16 mouse cellular contexts compared by ENCODE assay signal in the genomic region with DNA sequence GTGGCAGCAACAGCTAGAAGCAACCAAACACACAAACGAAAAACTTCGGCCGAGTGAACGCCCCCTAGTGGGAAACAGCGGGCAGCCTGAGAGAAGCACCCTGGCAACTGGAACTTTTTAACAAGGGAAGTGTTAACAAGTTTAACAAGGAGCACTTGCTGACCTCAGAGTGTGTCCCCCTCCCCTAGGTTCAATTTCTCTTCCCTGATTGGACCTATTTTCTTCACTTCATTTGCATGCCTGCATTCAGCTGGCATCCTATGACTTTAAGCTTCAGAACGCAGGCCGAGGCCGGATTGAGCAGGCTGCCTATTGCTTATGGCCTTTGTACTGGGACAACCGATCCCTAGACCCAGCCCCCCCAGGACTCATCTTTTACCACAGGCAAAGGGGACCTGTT. TPM values are rescaled to one million over a fixed set of nuclear protein-coding genes. Genes with fewer than 3 reads are reported as not detected.
DNase-seq lines count a peak whose midpoint lies in the region; ATAC-seq and TF ChIP-seq lines count a peak whose summit lies in the region.
"Had no signal": no experiment of that assay in that cellular context is flagged by ENCODE, and none has a peak within 500 bp of the region (broad histone marks: within the 10 kb centered on the region; RNA-seq: fewer than 3 reads in every experiment).

No protein-coding gene starts in this region.

- WGBS in hindbrain, embryonic 11.5 days: 64% methylated on average over 9 of the region's 9 CpGs
- 68% methylated on average over 9 of the region's 9 CpGs for WGBS in hindbrain, postnatal 0 days
- 79% methylated on average over 9 of the region's 9 CpGs for WGBS in thymus, adult 2 months

- no peak for TF ChIP-seq POLR2A in thymus, adult 2 months (IDR thresholded peaks at IDR 0.05; ENCODE audit: control insufficient read depth, extremely low read depth, insufficient read depth, low read length, poor library complexity)

- H3K4me1 ChIP-seq in hindbrain, embryonic 11.5 days (replicated peaks; ENCODE audit: control insufficient read depth, insufficient read depth, low read length): no peaks in the 10 kb centered on the region
- H3K4me1 ChIP-seq in hindbrain, postnatal 0 days (ENCODE audit: insufficient read depth, low read length): no peaks in the 10 kb centered on the region
- no peaks in the 10 kb centered on the region for H3K4me1 ChIP-seq in thymus, adult 2 months (replicated peaks; ENCODE audit: control insufficient read depth, insufficient read depth, low read length)
- H3K4me1 ChIP-seq: hindbrain, embryonic 15.5 days; limb, embryonic 13.5 days; megakaryocyte, embryonic 14.5 days had no signal

- H3K9ac ChIP-seq in hindbrain, embryonic 11.5 days (ENCODE audit: low read depth, low read length): no peak overlapping the region
- H3K9ac ChIP-seq in hindbrain, postnatal 0 days (replicated peaks; ENCODE audit: low read length): no peak overlapping the region
- H3K9ac ChIP-seq: hindbrain, embryonic 15.5 days; limb, embryonic 13.5 days had no signal

- H3K4me2 ChIP-seq in hindbrain, embryonic 11.5 days (replicated peaks; ENCODE audit: low read depth, low read length): no peak overlapping the region
- no peak overlapping the region for H3K4me2 ChIP-seq in hindbrain, postnatal 0 days (ENCODE audit: low read depth, low read length)
- H3K4me2 ChIP-seq: hindbrain, embryonic 15.5 days; limb, embryonic 13.5 days had no signal

- no peak overlapping the region for H3K27ac ChIP-seq in hindbrain, embryonic 11.5 days (ENCODE audit: low read depth, low read length)
- no peak overlapping the region for H3K27ac ChIP-seq in hindbrain, postnatal 0 days
- H3K27ac ChIP-seq in thymus, adult 2 months (ENCODE audit: control insufficient read depth, insufficient read depth, low read length): no peak overlapping the region
- H3K27ac ChIP-seq: hindbrain, embryonic 15.5 days; limb, embryonic 13.5 days had no signal

- ATAC-seq in hindbrain, embryonic 11.5 days (ENCODE audit: low FRiP score): no peak
- no peak for ATAC-seq in hindbrain, postnatal 0 days
- ATAC-seq: forebrain, embryonic 14.5 days had no signal

- H3K36me3 ChIP-seq in hindbrain, embryonic 11.5 days (ENCODE audit: control insufficient read depth, insufficient read depth, low read length): no peaks in the 10 kb centered on the region
- no peaks in the 10 kb centered on the region for H3K36me3 ChIP-seq in hindbrain, postnatal 0 days (ENCODE audit: insufficient read depth, low read length)
- H3K36me3 ChIP-seq in thymus, adult 2 months (ENCODE audit: control insufficient read depth, insufficient read depth, low read length): no peaks in the 10 kb centered on the region
- H3K36me3 ChIP-seq: G1E; hindbrain, embryonic 15.5 days; limb, embryonic 13.5 days had no signal

- H3K27me3 ChIP-seq in hindbrain, embryonic 11.5 days (ENCODE audit: control insufficient read depth, insufficient read depth, low read length): no peaks in the 10 kb centered on the region
- no peaks in the 10 kb centered on the region for H3K27me3 ChIP-seq in hindbrain, postnatal 0 days (ENCODE audit: insufficient read depth, low read length)
- no peaks in the 10 kb centered on the region for H3K27me3 ChIP-seq in thymus, adult 2 months (ENCODE audit: control insufficient read depth, insufficient read depth, low read length)
- H3K27me3 ChIP-seq: hindbrain, embryonic 15.5 days; limb, embryonic 13.5 days; megakaryocyte, embryonic 14.5 days had no signal

- TF ChIP-seq CTCF in hindbrain, postnatal 0 days (IDR thresholded peaks at IDR 0.05; ENCODE audit: low read depth): no peak; the same call in 1 of the 2 replicates
- 0 out of 2 replicates have a peak, but pooled peaks have one; percentile 20 for TF ChIP-seq CTCF in thymus, adult 2 months (IDR thresholded peaks at IDR 0.05; ENCODE audit: borderline replicate concordance, control insufficient read depth, extremely low read depth, insufficient read depth, low read length, poor library complexity)

- H3K4me3 ChIP-seq in hindbrain, embryonic 11.5 days (ENCODE audit: low read depth, low read length): no peak overlapping the region
- no peak overlapping the region for H3K4me3 ChIP-seq in hindbrain, postnatal 0 days (ENCODE audit: low read length)
- no peak overlapping the region for H3K4me3 ChIP-seq in thymus, adult 2 months (ENCODE audit: control insufficient read depth, insufficient read depth, low read length)
- H3K4me3 ChIP-seq: hindbrain, embryonic 15.5 days; limb, embryonic 13.5 days; megakaryocyte, embryonic 14.5 days had no signal

- peak; percentile 8 for DNase-seq in hindbrain, embryonic 11.5 days (ENCODE audit: low spot score)
- no peak for DNase-seq in hindbrain, postnatal 0 days (ENCODE audit: low spot score)
- no peak for DNase-seq in thymus, adult 2 months
- no peak for DNase-seq in thymus, adult 18-20 months
- DNase-seq in embryo, embryonic 9.5 days (ENCODE audit: extremely low spot score): peak; percentile 4
- DNase-seq in cerebellum, postnatal 25 days: no peak
- no peak for DNase-seq in cerebellum, adult 9-11 months
- DNase-seq in spleen, postnatal 4 days (ENCODE audit: low spot score in 2 of 2): no peak
- DNase-seq: spleen, adult 18-20 months had no signal

- no peaks in the 10 kb centered on the region for H3K9me3 ChIP-seq in hindbrain, embryonic 11.5 days (ENCODE audit: control insufficient read depth, low read length)
- no peaks in the 10 kb centered on the region for H3K9me3 ChIP-seq in hindbrain, postnatal 0 days (ENCODE audit: low read length)
- H3K9me3 ChIP-seq: G1E; hindbrain, embryonic 15.5 days; limb, embryonic 13.5 days; megakaryocyte, embryonic 14.5 days had no signal

RNA-seq across cellular contexts. Expression of a gene that starts 27.0 kb away (rescaled TPM):
- polyA plus RNA-seq in hindbrain, embryonic 11.5 days (2014; fragmentation: Nextera tagmentation; extraction: Ambion mirVana): 0.07 and 0.11 TPM in 2 replicates
- not detected in 2 replicates for total RNA-seq in hindbrain, postnatal 0 days (2014; rRNA removed)
- polyA plus RNA-seq in hindbrain, postnatal 0 days (2015; fragmentation: Nextera tagmentation; extraction: Ambion mirVana): 0.13 and 0.29 TPM in 2 replicates
- polyA plus RNA-seq in thymus, adult 2 months (2012; rRNA removed): 0.14 and 3.4 TPM in 2 replicates
- total RNA-seq: common myeloid progenitor, adult 5-6 weeks had no signal
- polyA plus RNA-seq: G1E; large intestine, adult 2 months had no signal

Comparison
In these comparisons a context has a peak if more than half of its experiments do, and no peak if none do; other contexts are left out.
1. DNase-seq: peak in hindbrain, embryonic 11.5 days (single experiment) and embryo, embryonic 9.5 days (single experiment); none in hindbrain, postnatal 0 days (single experiment), thymus, adult 2 months (single experiment), thymus, adult 18-20 months (0 of 2), cerebellum, postnatal 25 days (0 of 2), cerebellum, adult 9-11 months (single experiment) and spleen, postnatal 4 days (0 of 2).